Mouse (Mus musculus): ENCODE data around the gene Alyref. TPM values are rescaled to one million over a fixed set of nuclear protein-coding genes. Genes with fewer than 3 reads are reported as not detected.

Gene Alyref
- polyA plus RNA-seq, 1 experiment from 2014 or later = 361 TPM

GRCm38 (mm10) chr11:120613481-120613972 lies 15.4 kb upstream of the Alyref start:
- DNase-seq (ENCODE audit: low spot score) (no peak), ATAC-seq (replicated peaks; ENCODE audit: low FRiP score, low read depth) (no peak)
- TF ChIP-seq CTCF (IDR thresholded peaks at IDR 0.05; ENCODE audit: low read depth) = no peak
- no peaks in the 10 kb centered on the region for H3K27me3 ChIP-seq (ENCODE audit: insufficient read depth, low read length)
- peaks cover 26% of the 10 kb centered on the region for H3K36me3 ChIP-seq (ENCODE audit: insufficient read depth, low read length)
- peaks cover 11% of the 10 kb centered on the region for H3K4me1 ChIP-seq (replicated peaks; ENCODE audit: insufficient read depth, low read length)
- no peaks in the 10 kb centered on the region for H3K9me3 ChIP-seq (replicated peaks; ENCODE audit: low read length)
- no peak overlapping the region for H3K4me2 ChIP-seq (ENCODE audit: low read length)
- no peak overlapping the region for H3K4me3 ChIP-seq (replicated peaks; ENCODE audit: low read depth, low read length)
- H3K9ac ChIP-seq (ENCODE audit: low read depth, low read length) = no peak overlapping the region
- H3K27ac ChIP-seq = no peak overlapping the region
- WGBS = 92% methylated on average over 10 of the region's 10 CpGs

- peaks cover 26% of the 10 kb centered on the region for H3K36me3 ChIP-seq (ENCODE audit: insufficient read depth, low read length)
- ATAC-seq (replicated peaks; ENCODE audit: low FRiP score, low read depth) (peak; percentile 18), DNase-seq (ENCODE audit: low spot score) (peak; percentile 81)
- no peak overlapping the region for H3K4me3 ChIP-seq (replicated peaks; ENCODE audit: low read depth, low read length)
- no peak overlapping the region for H3K27ac ChIP-seq
- 43% methylated on average over 6 of the region's 6 CpGs for WGBS
- no peak overlapping the region for H3K9ac ChIP-seq (ENCODE audit: low read depth, low read length)
- H3K27me3 ChIP-seq (ENCODE audit: insufficient read depth, low read length) = no peaks in the 10 kb centered on the region
- TF ChIP-seq CTCF (IDR thresholded peaks at IDR 0.05; ENCODE audit: low read depth) = peak; percentile 88
- H3K9me3 ChIP-seq (replicated peaks; ENCODE audit: low read length) = no peaks in the 10 kb centered on the region
- H3K4me1 ChIP-seq (replicated peaks; ENCODE audit: insufficient read depth, low read length) = peaks cover 12% of the 10 kb centered on the region
- H3K4me2 ChIP-seq (ENCODE audit: low read length) = no peak overlapping the region
These were observed 14.6 kb upstream of the Alyref start for GRCm38 (mm10) chr11:120612763-120613162.

GRCm38 (mm10) chr11:120610477-120611046 lies 12.4 kb upstream of the Alyref start:
- no peak overlapping the region for H3K4me3 ChIP-seq (replicated peaks; ENCODE audit: low read depth, low read length)
- peaks cover 30% of the 10 kb centered on the region for H3K36me3 ChIP-seq (ENCODE audit: insufficient read depth, low read length)
- H3K27me3 ChIP-seq (ENCODE audit: insufficient read depth, low read length) = no peaks in the 10 kb centered on the region
- WGBS = 82% methylated on average over 9 of the region's 9 CpGs
- no peak overlapping the region for H3K4me2 ChIP-seq (ENCODE audit: low read length)
- H3K4me1 ChIP-seq (replicated peaks; ENCODE audit: insufficient read depth, low read length) = peaks cover 6% of the 10 kb centered on the region
- no peak overlapping the region for H3K27ac ChIP-seq
- no peak overlapping the region for H3K9ac ChIP-seq (ENCODE audit: low read depth, low read length)
- no peaks in the 10 kb centered on the region for H3K9me3 ChIP-seq (replicated peaks; ENCODE audit: low read length)
- ATAC-seq (replicated peaks; ENCODE audit: low FRiP score, low read depth) (no peak), DNase-seq (ENCODE audit: low spot score) (no peak)
- TF ChIP-seq CTCF (IDR thresholded peaks at IDR 0.05; ENCODE audit: low read depth) = no peak

GRCm38 (mm10) chr11:120609250-120609649 lies 11.1 kb upstream of the Alyref start:
- H3K9ac ChIP-seq (ENCODE audit: low read depth, low read length) = no peak overlapping the region
- peak; percentile 41; the same call in 1 of the 2 replicates for ATAC-seq (replicated peaks; ENCODE audit: low FRiP score, low read depth)
- no peaks in the 10 kb centered on the region for H3K27me3 ChIP-seq (ENCODE audit: insufficient read depth, low read length)
- H3K9me3 ChIP-seq (replicated peaks; ENCODE audit: low read length) = no peaks in the 10 kb centered on the region
- H3K4me2 ChIP-seq (ENCODE audit: low read length) = peak overlapping the region; percentile 49
- peaks cover 6% of the 10 kb centered on the region for H3K4me1 ChIP-seq (replicated peaks; ENCODE audit: insufficient read depth, low read length)
- peak; percentile 33 for DNase-seq (ENCODE audit: low spot score)
- H3K36me3 ChIP-seq (ENCODE audit: insufficient read depth, low read length) = peaks cover 36% of the 10 kb centered on the region
- 0 out of 2 replicates have a peak overlapping the region, but pooled peaks have one; percentile 8 for H3K4me3 ChIP-seq (replicated peaks; ENCODE audit: low read depth, low read length)
- peak overlapping the region; percentile 31; the same call in 1 of the 2 replicates for H3K27ac ChIP-seq
- TF ChIP-seq CTCF (IDR thresholded peaks at IDR 0.05; ENCODE audit: low read depth) = no peak
- 30% methylated on average over 8 of the region's 8 CpGs for WGBS

- H3K9ac ChIP-seq (ENCODE audit: low read depth, low read length) = peak within 1 kb of the TSS; percentile 46
- H3K9me3 ChIP-seq (replicated peaks; ENCODE audit: low read length) = no peaks in the 10 kb centered on the region
- H3K4me2 ChIP-seq (ENCODE audit: low read length) = peak within 1 kb of the TSS; percentile 49
- DNase-seq (ENCODE audit: low spot score) = peak; percentile 64
- H3K4me1 ChIP-seq (replicated peaks; ENCODE audit: insufficient read depth, low read length) = peaks cover 6% of the 10 kb centered on the region
- TF ChIP-seq CTCF (IDR thresholded peaks at IDR 0.05; ENCODE audit: low read depth) = no peak
- peaks cover 40% of the 10 kb centered on the region for H3K36me3 ChIP-seq (ENCODE audit: insufficient read depth, low read length)
- no peaks in the 10 kb centered on the region for H3K27me3 ChIP-seq (ENCODE audit: insufficient read depth, low read length)
- H3K4me3 ChIP-seq (replicated peaks; ENCODE audit: low read depth, low read length) = peak within 1 kb of the TSS; percentile 8
- peak within 1 kb of the TSS; percentile 31; the same call in 1 of the 2 replicates for H3K27ac ChIP-seq
- 5% methylated on average over 45 of the region's 45 CpGs for WGBS
- no peak; the same call in 1 of the 2 replicates for ATAC-seq (replicated peaks; ENCODE audit: low FRiP score, low read depth)
These were observed 10.3 kb upstream of the Alyref start, which contains the start of gene Npb for GRCm38 (mm10) chr11:120608241-120609034. Gene Npb (plus strand): TSS chr11:120608477.

- no peak overlapping the region for H3K4me2 ChIP-seq (ENCODE audit: low read length)
- 67% methylated on average over 4 of the region's 4 CpGs for WGBS
- DNase-seq (ENCODE audit: low spot score) = no peak
- H3K36me3 ChIP-seq (ENCODE audit: insufficient read depth, low read length) = peaks cover 48% of the 10 kb centered on the region
- no peaks in the 10 kb centered on the region for H3K27me3 ChIP-seq (ENCODE audit: insufficient read depth, low read length)
- H3K9me3 ChIP-seq (replicated peaks; ENCODE audit: low read length) = no peaks in the 10 kb centered on the region
- no peak overlapping the region for H3K27ac ChIP-seq
- no peak for TF ChIP-seq CTCF (IDR thresholded peaks at IDR 0.05; ENCODE audit: low read depth)
- ATAC-seq (replicated peaks; ENCODE audit: low FRiP score, low read depth) = no peak
- no peak overlapping the region for H3K9ac ChIP-seq (ENCODE audit: low read depth, low read length)
- no peak overlapping the region for H3K4me3 ChIP-seq (replicated peaks; ENCODE audit: low read depth, low read length)
- H3K4me1 ChIP-seq (replicated peaks; ENCODE audit: insufficient read depth, low read length) = peaks cover 6% of the 10 kb centered on the region
These were observed 8.6 kb upstream of the Alyref start for GRCm38 (mm10) chr11:120606764-120607163.

Data from kidney, postnatal 0 days (tissue).